Mouse (Mus musculus): ENCODE measurements at regions not wholly inside any gene's neighbourhood (a gene's known extent, or its start where the extent isn't known, plus 50 kb on each side); places are given as distances from the start of the nearest gene placed in this dataset.
"Not testable (repeated sequence)": the region's sequence is repeated elsewhere in the genome, so short reads cannot be mapped to it uniquely, and the experiment has no call there.

DNA sequence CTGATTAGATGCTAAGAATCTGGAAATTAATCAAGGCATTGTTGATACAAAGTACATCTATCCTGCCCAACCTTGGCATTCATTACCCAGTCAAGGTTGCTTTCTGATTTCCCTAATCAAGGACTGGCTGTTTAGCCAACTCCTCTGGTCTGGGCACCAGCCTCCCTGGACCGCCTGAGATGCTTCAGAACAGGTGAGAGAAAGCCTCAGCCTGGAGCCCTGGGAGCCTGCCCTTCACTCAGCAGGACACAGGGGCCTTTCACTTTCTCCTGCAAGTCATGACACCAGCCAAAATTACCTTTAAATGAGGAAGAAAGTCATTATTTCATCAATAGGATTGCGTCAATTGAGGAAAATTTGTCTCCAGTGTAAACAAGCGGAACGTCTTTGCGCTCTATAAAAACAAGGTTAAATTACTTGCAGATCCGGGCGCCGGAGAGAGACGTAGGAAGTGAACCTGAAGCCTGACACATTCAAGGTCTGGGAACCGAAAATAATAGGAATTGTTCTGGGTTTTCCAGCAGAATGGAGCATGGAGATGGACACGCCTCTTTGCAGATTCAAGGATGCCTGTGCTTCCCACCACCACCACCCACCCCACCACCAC is 164.4 kb upstream of the Pkdcc start:
- H3K4me3 ChIP-seq (ENCODE audit: extremely low read depth, insufficient read depth, insufficient read length), result no peak overlapping the region
- no peak overlapping the region for H3K27ac ChIP-seq (ENCODE audit: insufficient read depth, low read length)
- H3K27me3 ChIP-seq (ENCODE audit: control insufficient read depth, insufficient read depth, low read length), result no peaks in the 10 kb centered on the region
- TF ChIP-seq CTCF (IDR thresholded peaks at IDR 0.05; ENCODE audit: extremely low read depth, insufficient read depth, insufficient read length, insufficient replicate concordance) (no peak), POLR2A (IDR thresholded peaks at IDR 0.05; ENCODE audit: low read depth, low read length) (no peak)
- H3K36me3 ChIP-seq (ENCODE audit: control insufficient read depth, insufficient read depth, low read length), result no peaks in the 10 kb centered on the region
- WGBS, result 87% methylated on average over 11 of the region's 11 CpGs
- H3K4me1 ChIP-seq (ENCODE audit: control insufficient read depth, insufficient read depth, insufficient read length), result no peaks in the 10 kb centered on the region
- DNase-seq (ENCODE audit: low read depth in 1 of 2, low spot score in 2 of 2), result no peak

DNA sequence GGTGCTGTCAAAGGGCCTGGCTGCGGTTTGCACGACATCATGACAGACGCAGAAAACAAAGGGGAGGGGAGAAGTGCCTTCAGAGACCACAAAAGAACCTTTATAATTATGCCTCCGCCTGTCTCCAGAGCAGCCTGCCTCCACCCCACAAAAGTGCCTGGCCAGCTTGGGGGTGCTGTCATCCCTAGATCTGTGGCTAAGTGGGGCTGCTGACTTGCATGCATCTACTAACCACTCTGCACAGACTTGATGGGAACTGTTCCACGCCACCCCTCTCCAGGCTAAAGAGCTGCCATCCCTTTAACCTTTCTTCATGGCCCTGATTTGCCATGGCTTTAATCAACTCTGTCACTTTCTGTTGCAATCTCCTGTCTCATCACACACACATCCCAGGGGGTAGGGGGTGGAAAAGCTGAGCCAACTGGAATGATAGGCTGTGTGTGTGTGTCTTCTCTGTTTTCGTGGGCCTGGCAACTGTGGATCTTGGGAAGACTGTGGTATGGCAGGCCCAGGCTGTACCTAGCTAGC is 162.4 kb upstream of the Pkdcc start:
- no peak overlapping the region for H3K27ac ChIP-seq (ENCODE audit: insufficient read depth, low read length)
- H3K36me3 ChIP-seq (ENCODE audit: control insufficient read depth, insufficient read depth, low read length), result no peaks in the 10 kb centered on the region
- 79% methylated on average over 6 of the region's 6 CpGs for WGBS
- TF ChIP-seq CTCF (IDR thresholded peaks at IDR 0.05; ENCODE audit: extremely low read depth, insufficient read depth, insufficient read length, insufficient replicate concordance), result no peak
- no peak for TF ChIP-seq POLR2A (IDR thresholded peaks at IDR 0.05; ENCODE audit: low read depth, low read length)
- H3K27me3 ChIP-seq (ENCODE audit: control insufficient read depth, insufficient read depth, low read length), result no peaks in the 10 kb centered on the region
- no peak for DNase-seq (ENCODE audit: low read depth in 1 of 2, low spot score in 2 of 2)
- no peak overlapping the region for H3K4me3 ChIP-seq (ENCODE audit: extremely low read depth, insufficient read depth, insufficient read length)
- H3K4me1 ChIP-seq (ENCODE audit: control insufficient read depth, insufficient read depth, insufficient read length), result no peaks in the 10 kb centered on the region

DNA sequence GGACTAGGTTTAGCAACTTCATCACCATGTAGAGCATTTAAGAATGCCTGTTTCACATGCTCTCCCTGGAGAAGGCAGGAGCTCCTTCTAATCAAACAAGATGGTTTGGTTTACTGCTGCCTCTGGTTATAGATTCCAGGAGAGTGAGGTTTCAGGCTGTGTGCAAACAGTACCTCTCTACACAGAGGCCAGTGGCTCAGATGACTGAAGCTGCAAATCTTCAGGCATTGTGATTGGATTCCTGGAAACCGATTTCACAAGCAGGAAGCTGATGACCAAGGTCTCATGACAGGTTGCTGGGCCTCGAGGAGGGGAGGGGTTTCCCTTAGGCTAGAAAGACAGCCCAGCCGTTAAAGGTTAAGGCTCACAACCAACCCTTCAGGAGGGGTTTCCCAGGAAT is 157.3 kb upstream of the Pkdcc start:
- no peaks in the 10 kb centered on the region for H3K27me3 ChIP-seq (ENCODE audit: control insufficient read depth, insufficient read depth, low read length)
- H3K27ac ChIP-seq (ENCODE audit: insufficient read depth, low read length), result no peak overlapping the region
- 25% methylated on average over 3 of the region's 3 CpGs for WGBS
- no peak for DNase-seq (ENCODE audit: low read depth in 1 of 2, low spot score in 2 of 2)
- no peaks in the 10 kb centered on the region for H3K36me3 ChIP-seq (ENCODE audit: control insufficient read depth, insufficient read depth, low read length)
- H3K4me3 ChIP-seq (ENCODE audit: extremely low read depth, insufficient read depth, insufficient read length), result no peak overlapping the region
- no peaks in the 10 kb centered on the region for H3K4me1 ChIP-seq (ENCODE audit: control insufficient read depth, insufficient read depth, insufficient read length)
- TF ChIP-seq POLR2A (IDR thresholded peaks at IDR 0.05; ENCODE audit: low read depth, low read length) (no peak), CTCF (IDR thresholded peaks at IDR 0.05; ENCODE audit: extremely low read depth, insufficient read depth, insufficient read length, insufficient replicate concordance) (no peak)

DNA sequence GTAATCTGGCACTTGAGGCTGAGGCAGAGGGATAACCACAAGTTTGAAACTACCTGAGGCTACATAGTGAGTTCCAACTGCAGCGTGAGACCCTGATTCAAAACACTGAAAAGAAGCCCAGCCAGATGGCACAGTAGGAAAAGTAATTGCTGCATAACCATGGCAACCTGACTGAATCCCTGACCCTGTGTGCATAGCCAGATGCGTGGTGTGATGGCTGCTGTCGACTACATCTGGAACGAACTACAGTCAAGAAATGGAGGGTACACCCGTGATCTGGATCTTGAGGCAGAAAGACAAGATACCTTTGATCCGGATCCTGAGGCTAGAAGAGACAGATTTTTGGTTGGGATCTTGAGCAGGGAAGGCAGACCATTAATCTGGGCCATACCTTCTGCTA is 153.2 kb upstream of the Pkdcc start:
- Histone ChIP-seq H3K4me3 (ENCODE audit: extremely low read depth, insufficient read depth, insufficient read length) (no peak overlapping the region), H3K36me3 (ENCODE audit: control insufficient read depth, insufficient read depth, low read length) (no peaks in the 10 kb centered on the region), H3K4me1 (ENCODE audit: control insufficient read depth, insufficient read depth, insufficient read length) (no peaks in the 10 kb centered on the region), H3K27me3 (ENCODE audit: control insufficient read depth, insufficient read depth, low read length) (no peaks in the 10 kb centered on the region), H3K27ac (ENCODE audit: insufficient read depth, low read length) (no peak overlapping the region)
- TF ChIP-seq POLR2A (IDR thresholded peaks at IDR 0.05; ENCODE audit: low read depth, low read length) (no peak), CTCF (IDR thresholded peaks at IDR 0.05; ENCODE audit: extremely low read depth, insufficient read depth, insufficient read length, insufficient replicate concordance) (no peak)
- 92% methylated on average over 6 of the region's 6 CpGs for WGBS
- no peak for DNase-seq (ENCODE audit: low read depth in 1 of 2, low spot score in 2 of 2)

DNA sequence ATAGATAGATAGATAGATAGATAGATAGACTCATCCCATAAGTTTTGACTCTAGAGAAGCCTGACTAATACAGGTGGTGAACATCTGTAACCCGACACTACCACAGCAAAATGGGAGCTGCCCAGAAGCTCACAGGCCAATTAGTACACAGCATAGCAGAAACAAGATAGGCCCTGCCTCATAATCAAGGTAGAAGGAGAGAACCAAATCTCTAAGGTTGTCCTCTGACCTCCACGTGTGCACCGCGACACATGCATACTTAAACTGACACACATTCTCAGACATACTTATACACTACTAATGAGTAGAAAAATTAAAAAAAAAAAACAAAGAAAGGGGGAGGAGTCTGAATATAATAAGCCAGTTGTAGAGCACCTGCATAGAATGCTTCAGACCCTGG is 151.2 kb upstream of the Pkdcc start:
- Histone ChIP-seq H3K27me3 (ENCODE audit: control insufficient read depth, insufficient read depth, low read length) (no peaks in the 10 kb centered on the region), H3K27ac (ENCODE audit: insufficient read depth, low read length) (no peak overlapping the region), H3K4me1 (ENCODE audit: control insufficient read depth, insufficient read depth, insufficient read length) (no peaks in the 10 kb centered on the region), H3K4me3 (ENCODE audit: extremely low read depth, insufficient read depth, insufficient read length) (no peak overlapping the region), H3K36me3 (ENCODE audit: control insufficient read depth, insufficient read depth, low read length) (no peaks in the 10 kb centered on the region)
- no peak for DNase-seq (ENCODE audit: low read depth in 1 of 2, low spot score in 2 of 2)
- no peak for TF ChIP-seq POLR2A (IDR thresholded peaks at IDR 0.05; ENCODE audit: low read depth, low read length)
- WGBS, result 75% methylated on average over 4 of the region's 4 CpGs

DNA sequence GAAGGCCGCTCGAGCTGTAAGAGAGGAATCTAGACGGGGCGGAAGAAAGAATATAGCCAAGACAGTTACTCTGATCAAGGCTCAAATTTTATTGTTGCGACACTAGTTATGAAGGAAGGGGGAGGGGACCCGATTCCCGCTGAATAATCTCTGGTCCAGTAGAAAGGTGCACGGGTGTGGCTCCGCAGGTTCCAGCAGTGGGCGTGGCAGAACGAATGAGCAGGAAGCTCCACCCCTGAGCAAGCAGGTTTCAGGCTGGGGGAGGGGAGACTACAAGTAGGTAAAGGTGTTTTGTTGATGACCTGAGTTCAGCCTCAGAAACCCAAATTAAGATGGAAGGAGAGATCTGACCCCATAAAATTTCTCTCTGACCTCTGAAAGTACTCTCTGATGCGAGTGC is 150.7 kb upstream of the Pkdcc start:
- H3K36me3 ChIP-seq (ENCODE audit: control insufficient read depth, insufficient read depth, low read length); H3K4me3 ChIP-seq (ENCODE audit: extremely low read depth, insufficient read depth, insufficient read length); H3K27ac ChIP-seq (ENCODE audit: insufficient read depth, low read length); DNase-seq (ENCODE audit: low read depth in 1 of 2, low spot score in 2 of 2); H3K4me1 ChIP-seq (ENCODE audit: control insufficient read depth, insufficient read depth, insufficient read length); H3K27me3 ChIP-seq (ENCODE audit: control insufficient read depth, insufficient read depth, low read length): not testable (repeated sequence)
- 73% methylated on average over 11 of the region's 12 CpGs for WGBS

DNA sequence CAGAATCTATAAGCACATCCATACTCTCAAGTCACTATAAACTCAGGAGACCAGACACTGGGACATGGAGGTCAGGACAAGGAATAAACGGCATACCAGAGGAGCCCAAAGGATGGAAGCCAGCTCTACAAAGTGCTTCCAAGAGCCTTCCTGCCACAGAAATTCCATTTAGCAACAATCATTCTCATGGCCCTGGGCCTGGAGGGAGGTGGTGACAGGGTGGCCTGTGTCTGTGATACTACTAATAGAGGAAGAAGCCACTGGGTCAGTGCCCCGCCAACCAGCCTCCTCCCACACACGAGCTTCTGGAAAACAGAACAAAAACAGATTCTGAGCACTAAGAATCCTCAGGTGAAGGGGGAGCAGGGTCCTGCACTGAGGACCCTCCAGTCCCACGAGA is 145.8 kb upstream of the Pkdcc start:
- DNase-seq (ENCODE audit: low read depth in 1 of 2, low spot score in 2 of 2), result no peak
- 66% methylated on average over 4 of the region's 4 CpGs for WGBS
- H3K27ac ChIP-seq (ENCODE audit: insufficient read depth, low read length), result no peak overlapping the region
- no peaks in the 10 kb centered on the region for H3K4me1 ChIP-seq (ENCODE audit: control insufficient read depth, insufficient read depth, insufficient read length)
- H3K36me3 ChIP-seq (ENCODE audit: control insufficient read depth, insufficient read depth, low read length), result no peaks in the 10 kb centered on the region
- no peaks in the 10 kb centered on the region for H3K27me3 ChIP-seq (ENCODE audit: control insufficient read depth, insufficient read depth, low read length)
- no peak for TF ChIP-seq CTCF (IDR thresholded peaks at IDR 0.05; ENCODE audit: extremely low read depth, insufficient read depth, insufficient read length, insufficient replicate concordance)
- TF ChIP-seq POLR2A (IDR thresholded peaks at IDR 0.05; ENCODE audit: low read depth, low read length), result no peak
- H3K4me3 ChIP-seq (ENCODE audit: extremely low read depth, insufficient read depth, insufficient read length), result no peak overlapping the region

Measured in spleen, adult 2 months (tissue).